Mouse (Mus musculus): Measurements from ENCODE around the gene Jakmip3.

- no peak for TF ChIP-seq CTCF (conservative IDR thresholded peaks at IDR 0.05 in 1 of 2, IDR thresholded peaks at IDR 0.05 in 1 of 2; ENCODE audit: low read depth in 2 of 2, low read length in 2 of 2)
- no peak for TF ChIP-seq POLR2A (IDR thresholded peaks at IDR 0.05; ENCODE audit: low read depth, low read length)
- no peak for TF ChIP-seq MAZ (IDR thresholded peaks at IDR 0.05; ENCODE audit: low read depth, low read length)
- TF ChIP-seq USF1 (IDR thresholded peaks at IDR 0.05; ENCODE audit: low read depth, low read length) = no peak
- TF ChIP-seq EP300 (IDR thresholded peaks at IDR 0.05; ENCODE audit: low read length) = no peak
- no peak for TF ChIP-seq UBTF (IDR thresholded peaks at IDR 0.05; ENCODE audit: low read depth, low read length)
- TF ChIP-seq JUND (conservative IDR thresholded peaks at IDR 0.05; ENCODE audit: low read depth, low read length) = no peak
- no peak for TF ChIP-seq ETS1 (conservative IDR thresholded peaks at IDR 0.05; ENCODE audit: low read depth, low read length)
- TF ChIP-seq MAX (IDR thresholded peaks at IDR 0.05; ENCODE audit: low read length) = no peak
- TF ChIP-seq IRF4 (IDR thresholded peaks at IDR 0.05; ENCODE audit: low read depth, low read length) = no peak
- no peak for TF ChIP-seq USF2 (conservative IDR thresholded peaks at IDR 0.05; ENCODE audit: low read depth, low read length)
- TF ChIP-seq HCFC1 (IDR thresholded peaks at IDR 0.05; ENCODE audit: low read depth, low read length) = no peak
- no peak for TF ChIP-seq ZNF384 (IDR thresholded peaks at IDR 0.05; ENCODE audit: low read depth, low read length)
Measured at GRCm38 (mm10) chr7:138908768-138909276, 31.7 kb upstream of the Jakmip3 start.
